Mouse (Mus musculus) liver, embryonic 16.5 days (tissue): ENCODE results near the gene Stoml2. TPM values are rescaled to one million over a fixed set of nuclear protein-coding genes. Genes with fewer than 3 reads are reported as not detected.
A peak's percentile ranks its signal among the peaks of the same experiment; 100 is the strongest.

Source experiments
- ATAC-seq: fragments of 200-750 bp; cut with Nextera tagmentation; 2 replicates; pipeline ENCODE4 v1.8.0; 2017; ENCODE audit warnings: low read depth, mild to moderate bottlenecking, moderate number of reproducible peaks, moderate library complexity
- H3K27ac ChIP-seq: fragments of 300-500 bp; sonication (generic); 2 replicates; pipeline ENCODE4 v1.5.1; 2014; ENCODE audit warnings: mild to moderate bottlenecking, low read length
- H3K27me3 ChIP-seq: fragments of 300-500 bp; sonication (generic); 2 replicates; pipeline ENCODE4 v1.6.1; 2014; ENCODE audit warnings: low read depth, low read length, mixed read lengths; ENCODE audit not compliant: control insufficient read depth, insufficient read depth
- H3K36me3 ChIP-seq: fragments of 300-500 bp; sonication (generic); 2 replicates; pipeline ENCODE4 v1.6.1; 2014; ENCODE audit warnings: mild to moderate bottlenecking; ENCODE audit not compliant: control insufficient read depth, insufficient read depth
- H3K4me1 ChIP-seq: fragments of 300-500 bp; sonication (generic); 2 replicates; pipeline ENCODE4 v1.6.1; 2014; ENCODE audit warnings: low read depth, low read length, mixed read lengths; ENCODE audit not compliant: control insufficient read depth
- H3K4me2 ChIP-seq: fragments of 300-500 bp; sonication (generic); 2 replicates; pipeline ENCODE4 v1.6.1; 2014; ENCODE audit warnings: low read depth, low read length, mixed read lengths
- H3K4me3 ChIP-seq: fragments of 300-500 bp; sonication (generic); 2 replicates; pipeline ENCODE4 v1.5.1; 2014; ENCODE audit warnings: low read depth, mild to moderate bottlenecking, low read length
- H3K9ac ChIP-seq: fragments of 300-500 bp; sonication (generic); 2 replicates; pipeline ENCODE4 v1.6.1; 2014; ENCODE audit warnings: low read depth, low read length
- H3K9me3 ChIP-seq: fragments of 300-500 bp; sonication (generic); replicated peaks from 2 replicates; pipeline ENCODE4 v1.6.1; 2016; ENCODE audit warnings: low read length; ENCODE audit not compliant: control insufficient read depth
- WGBS: fragments of 180-500 bp; shearing (Covaris S2); extraction: QIAGEN DNeasy Blood & Tissue Kit; methylation state at CpG from one replicate; pipeline ENCODE4 v1.1.7; 2014; ENCODE audit not compliant: insufficient replicate concordance; 5-methylcytosine and 5-hydroxymethylcytosine counted together
- polyA plus RNA-seq: library from polyadenylated mRNA; unstranded; fragments of >200 nt; fragmentation: Nextera tagmentation; extraction: Ambion mirVana; gene quantifications from 2 replicates; pipeline ENCODE4 v1.2.1, GENCODE M21; 2015

Gene Stoml2
- polyA plus RNA-seq = 176 and 193 TPM in 2 replicates

DNA sequence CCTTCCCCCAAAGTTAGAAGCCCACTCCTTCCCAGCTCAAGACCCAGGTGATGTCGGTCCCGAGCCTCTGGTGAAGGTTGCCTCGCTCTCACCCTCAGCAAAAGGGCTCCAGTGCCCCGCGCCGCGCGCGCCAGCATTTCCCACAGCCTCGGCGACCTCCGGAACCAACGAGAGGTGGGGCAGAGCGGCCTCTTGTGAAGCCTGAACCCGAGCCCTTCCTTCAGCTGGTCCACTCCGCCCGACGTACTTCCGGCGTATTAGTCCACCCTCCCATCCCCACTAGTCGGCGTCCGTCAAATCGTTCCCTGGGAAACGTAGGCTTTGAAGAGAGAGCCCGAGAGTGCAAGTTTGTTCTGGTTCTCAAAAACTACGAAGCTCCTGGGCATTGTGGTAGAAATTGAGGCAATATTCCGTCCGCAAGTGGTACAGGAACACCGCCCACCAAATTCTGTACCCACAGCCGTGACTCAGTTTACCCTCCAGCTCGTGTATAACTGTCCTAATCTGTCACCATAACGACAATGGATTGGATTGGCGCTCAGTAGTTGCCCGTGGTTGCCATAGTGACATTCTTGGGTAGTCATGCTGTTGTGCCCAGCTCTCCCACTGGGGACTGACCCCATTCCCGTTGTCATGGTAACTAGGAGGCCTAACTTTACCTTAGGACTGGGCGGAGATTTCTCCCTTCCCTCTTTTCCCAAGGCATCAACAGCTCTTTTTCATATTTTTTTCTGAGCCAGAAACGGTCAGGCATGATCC is at the start of gene Stoml2:
Stoml2 (minus strand) TSS at position 474 of the 759 bp plus-strand sequence.
- H3K36me3 ChIP-seq = peaks cover 54% of the 10 kb centered on the region

DNA sequence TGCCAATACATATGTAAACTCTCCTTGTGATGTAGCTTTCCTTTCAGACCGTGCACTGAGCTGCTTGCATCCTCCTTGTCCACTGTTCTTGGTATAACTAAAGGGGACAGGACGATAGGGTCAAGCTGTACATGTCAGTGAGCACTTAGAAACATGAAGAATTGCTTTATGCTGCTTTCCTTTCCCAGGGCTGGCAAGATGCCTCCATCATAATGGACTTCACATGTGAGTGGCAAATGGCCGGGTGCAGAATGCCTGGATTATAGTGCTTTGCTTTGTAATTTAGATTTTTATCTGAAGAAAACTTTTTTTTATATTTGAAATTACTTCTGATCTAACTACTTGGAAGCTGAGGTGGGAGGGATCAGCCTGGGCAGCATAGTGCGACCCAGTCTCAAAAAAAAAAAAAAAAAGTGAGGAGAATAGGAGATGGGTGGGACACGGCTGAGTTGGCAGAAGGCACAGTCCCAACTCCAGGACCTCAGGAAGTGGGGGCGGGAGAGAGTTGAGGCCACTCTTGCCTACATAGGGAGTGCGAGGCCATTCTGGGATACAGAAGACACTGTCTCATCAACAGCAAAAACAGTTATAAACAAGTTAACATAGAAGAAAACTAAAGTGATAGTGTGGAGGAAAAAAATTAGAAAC is 46.7 kb upstream of the Stoml2 start:
- H3K27ac ChIP-seq = no peak overlapping the region
- no peak for ATAC-seq
- no peak overlapping the region for H3K9ac ChIP-seq
- H3K4me1 ChIP-seq = no peaks in the 10 kb centered on the region
- 56% methylated on average over 7 of the region's 7 CpGs for WGBS
- H3K4me3 ChIP-seq = no peak overlapping the region
- H3K27me3 ChIP-seq = no peaks in the 10 kb centered on the region
- H3K36me3 ChIP-seq = no peaks in the 10 kb centered on the region
- no peak overlapping the region for H3K4me2 ChIP-seq
- H3K9me3 ChIP-seq = no peaks in the 10 kb centered on the region

More for the DNA sequence above, at the start of gene Stoml2:
- peak within 1 kb of the TSS; percentile 88 for H3K27ac ChIP-seq
- H3K9ac ChIP-seq = peak within 1 kb of the TSS; percentile 96
- H3K27me3 ChIP-seq = no peaks in the 10 kb centered on the region
- H3K4me3 ChIP-seq = peak within 1 kb of the TSS; percentile 85
- peaks cover 28% of the 10 kb centered on the region for H3K4me1 ChIP-seq
- WGBS = 1% methylated on average over 38 of the region's 38 CpGs
- H3K4me2 ChIP-seq = peak within 1 kb of the TSS; percentile 93
- ATAC-seq = peak; percentile 97
- H3K9me3 ChIP-seq = no peaks in the 10 kb centered on the region

DNA sequence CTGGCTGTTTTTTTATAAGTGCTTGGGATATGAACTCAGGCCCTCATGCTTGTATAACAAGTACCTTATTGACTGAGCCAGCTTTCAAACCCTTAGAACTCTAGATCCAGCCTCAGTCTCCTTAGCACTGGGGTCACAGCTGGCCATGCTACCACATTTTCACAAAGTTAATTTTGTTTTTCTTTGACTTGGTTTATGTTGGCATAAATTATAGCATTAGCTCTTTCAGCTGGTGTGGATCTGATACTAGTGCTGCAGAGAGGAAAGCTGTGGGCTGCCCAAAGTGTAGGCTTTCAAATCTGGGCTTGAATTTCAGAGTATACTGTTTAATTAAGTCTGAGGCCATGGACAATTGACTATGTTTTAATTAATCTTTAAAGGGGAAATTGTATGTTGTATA is 43.4 kb upstream of the Stoml2 start:
- H3K4me1 ChIP-seq = no peaks in the 10 kb centered on the region
- H3K27ac ChIP-seq = no peak overlapping the region
- no peaks in the 10 kb centered on the region for H3K9me3 ChIP-seq
- no peak for ATAC-seq
- H3K36me3 ChIP-seq = no peaks in the 10 kb centered on the region
- no peaks in the 10 kb centered on the region for H3K27me3 ChIP-seq
- no peak overlapping the region for H3K4me3 ChIP-seq
- no peak overlapping the region for H3K9ac ChIP-seq
- H3K4me2 ChIP-seq = no peak overlapping the region

DNA sequence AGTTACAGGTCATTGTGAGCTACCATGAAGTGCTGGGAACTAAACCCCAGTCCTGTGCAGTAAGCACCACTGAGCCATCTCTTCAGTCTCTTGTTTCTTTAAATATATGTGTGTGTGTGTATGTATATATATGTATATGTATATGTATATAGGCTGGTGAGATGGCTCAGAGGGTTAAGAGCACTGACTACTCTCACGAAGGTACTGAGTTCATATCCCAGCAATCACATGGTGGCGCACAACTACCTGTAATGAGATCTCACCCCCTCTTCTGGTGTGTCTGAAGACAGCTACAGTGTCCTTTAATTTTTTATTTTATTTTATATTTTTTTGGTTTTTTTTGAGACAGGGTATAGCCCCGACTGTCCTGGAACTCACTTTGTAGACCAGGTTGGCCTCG is 34.0 kb upstream of the Stoml2 start:
- no peaks in the 10 kb centered on the region for H3K36me3 ChIP-seq
- H3K4me3 ChIP-seq = no peak overlapping the region
- no peak overlapping the region for H3K4me2 ChIP-seq
- no peak for ATAC-seq
- H3K9ac ChIP-seq = no peak overlapping the region
- no peaks in the 10 kb centered on the region for H3K4me1 ChIP-seq
- peaks cover 6% of the 10 kb centered on the region for H3K27me3 ChIP-seq
- H3K27ac ChIP-seq = no peak overlapping the region
- 74% methylated on average over 4 of the region's 4 CpGs for WGBS
- H3K9me3 ChIP-seq = no peaks in the 10 kb centered on the region

DNA sequence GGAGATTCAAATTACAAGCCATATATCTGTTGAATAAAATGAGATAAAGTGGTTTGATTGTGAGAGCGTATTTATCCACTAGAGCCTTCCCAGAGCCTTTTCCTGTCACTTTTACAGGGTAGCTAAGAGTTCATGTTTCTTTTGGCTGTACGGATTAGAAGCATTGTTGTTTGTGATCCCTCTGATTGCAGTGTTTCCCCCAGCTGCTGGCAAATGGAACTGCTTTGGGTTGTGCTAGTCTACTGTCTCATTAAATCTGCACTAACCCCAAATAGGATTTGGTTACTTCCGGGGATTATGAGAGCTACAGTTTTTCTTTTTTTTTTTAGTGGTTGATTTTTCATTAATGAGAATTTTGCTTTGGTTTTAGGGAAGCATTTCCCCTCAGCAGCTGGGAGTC is 28.8 kb upstream of the Stoml2 start:
- no peak overlapping the region for H3K4me2 ChIP-seq
- no peak overlapping the region for H3K27ac ChIP-seq
- no peak for ATAC-seq
- H3K4me3 ChIP-seq = no peak overlapping the region
- WGBS = 44% methylated on average over 3 of the region's 3 CpGs
- H3K27me3 ChIP-seq = peaks cover 35% of the 10 kb centered on the region
- H3K9me3 ChIP-seq = no peaks in the 10 kb centered on the region
- H3K9ac ChIP-seq = no peak overlapping the region
- no peaks in the 10 kb centered on the region for H3K36me3 ChIP-seq
- peaks cover 14% of the 10 kb centered on the region for H3K4me1 ChIP-seq

DNA sequence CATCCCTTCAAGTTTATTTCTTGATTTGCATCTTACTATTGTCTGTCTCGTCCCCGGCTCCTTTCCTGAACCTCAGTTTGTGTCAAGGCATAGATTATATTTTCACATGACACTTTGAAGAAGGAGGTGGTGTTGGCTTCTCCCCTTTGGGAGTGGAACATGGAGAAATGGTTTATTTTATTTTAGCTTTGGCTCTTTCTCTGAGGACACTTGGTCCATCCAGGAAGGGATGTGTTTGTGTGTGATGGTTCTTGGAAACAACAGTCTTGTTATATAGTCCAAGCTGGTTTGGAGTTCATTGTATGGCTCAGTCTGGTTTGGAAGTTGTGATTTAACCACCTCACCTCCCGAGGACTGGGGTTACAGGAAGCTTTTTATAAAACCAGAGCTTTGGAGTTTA is 28.2 kb upstream of the Stoml2 start:
- WGBS = 22% methylated on average over 3 of the region's 3 CpGs
- H3K4me2 ChIP-seq = peak overlapping the region; percentile 99
- no peaks in the 10 kb centered on the region for H3K9me3 ChIP-seq
- peak overlapping the region; percentile 69 for H3K4me3 ChIP-seq
- ATAC-seq = no peak
- no peak overlapping the region for H3K27ac ChIP-seq
- no peaks in the 10 kb centered on the region for H3K36me3 ChIP-seq
- H3K9ac ChIP-seq = no peak overlapping the region
- H3K27me3 ChIP-seq = peaks cover 35% of the 10 kb centered on the region
- peaks cover 14% of the 10 kb centered on the region for H3K4me1 ChIP-seq

DNA sequence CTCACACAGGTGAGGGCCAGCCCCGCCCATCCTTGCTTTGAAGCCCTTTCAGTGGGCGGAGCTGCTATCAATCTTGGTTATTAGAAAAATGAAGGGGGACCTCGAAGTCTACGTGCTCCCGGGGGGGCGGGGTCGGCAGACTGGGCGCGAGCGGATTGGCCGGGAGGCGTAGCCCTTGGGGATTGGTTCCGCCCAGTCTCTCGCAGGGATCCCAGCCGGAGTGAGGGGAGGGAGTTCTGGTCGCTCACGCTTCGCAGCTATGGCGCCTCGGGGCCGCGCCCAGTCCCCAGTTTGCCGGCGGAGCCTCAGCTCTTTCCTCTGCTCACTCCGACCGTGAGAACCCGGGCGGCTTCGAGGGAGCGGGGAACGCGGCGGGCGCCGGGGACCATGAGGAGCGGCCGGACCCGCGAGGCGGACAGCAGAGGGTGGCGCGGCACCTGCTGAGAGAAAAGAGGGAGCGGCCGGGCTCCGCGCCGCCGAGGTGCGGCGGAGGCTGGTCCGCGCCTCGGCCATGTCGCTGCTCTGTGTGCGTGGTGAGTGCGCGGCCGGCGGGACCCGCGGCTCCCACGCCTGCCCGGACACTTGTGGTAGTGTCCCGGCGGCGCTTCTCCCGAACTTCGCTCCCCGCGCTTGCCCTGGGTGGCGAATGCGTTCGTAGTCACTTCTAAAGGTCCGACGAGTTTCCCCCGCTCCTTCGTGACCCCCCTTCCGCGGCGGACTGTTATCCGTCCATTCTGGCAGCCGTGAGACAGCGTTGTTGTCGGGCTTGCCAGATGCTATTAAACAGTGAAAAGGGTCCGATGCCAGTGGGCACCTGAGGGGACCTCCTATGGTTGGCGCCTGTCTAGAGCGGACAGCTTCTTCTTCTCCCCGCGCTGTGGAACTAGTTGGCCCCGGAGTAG is 27.5 kb upstream of the Stoml2 start, which contains the start of gene Unc13b:
Unc13b (plus strand) TSS at position 201 of the 902 bp plus-strand sequence.
- Histone ChIP-seq H3K27me3 (peaks cover 35% of the 10 kb centered on the region), H3K36me3 (no peaks in the 10 kb centered on the region), H3K4me1 (peaks cover 14% of the 10 kb centered on the region), H3K9ac (peak within 1 kb of the TSS; percentile 54), H3K4me3 (peak within 1 kb of the TSS; percentile 69), H3K27ac (no peak within 1 kb of the TSS), H3K4me2 (peak within 1 kb of the TSS; percentile 99), H3K9me3 (no peaks in the 10 kb centered on the region)
- peak; percentile 94 for ATAC-seq
- WGBS = under 1% methylated on average over 89 of the region's 90 CpGs

DNA sequence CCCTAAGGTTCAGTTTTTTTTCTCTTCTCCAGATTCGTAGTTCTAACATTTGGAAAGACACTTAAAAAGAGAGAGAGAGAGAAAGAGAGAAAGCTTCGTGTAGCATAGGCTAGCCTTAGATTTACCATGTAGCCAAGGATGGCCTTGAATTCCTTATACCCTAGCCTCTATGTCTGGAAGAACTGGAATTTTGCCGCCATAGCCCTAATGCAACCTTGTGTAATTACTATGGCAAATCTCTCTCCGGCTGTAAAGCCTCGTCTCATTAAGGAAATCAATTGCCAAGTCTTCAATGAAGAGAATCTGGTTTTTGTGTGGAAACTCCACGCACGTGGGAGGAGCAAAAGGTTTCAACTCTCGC is 26.9 kb upstream of the Stoml2 start:
- H3K4me3 ChIP-seq = peak overlapping the region; percentile 69
- no peak overlapping the region for H3K9ac ChIP-seq
- no peaks in the 10 kb centered on the region for H3K9me3 ChIP-seq
- H3K4me2 ChIP-seq = peak overlapping the region; percentile 99
- 21% methylated on average over 8 of the region's 8 CpGs for WGBS
- no peak overlapping the region for H3K27ac ChIP-seq
- H3K36me3 ChIP-seq = no peaks in the 10 kb centered on the region
- H3K4me1 ChIP-seq = peaks cover 14% of the 10 kb centered on the region
- peaks cover 35% of the 10 kb centered on the region for H3K27me3 ChIP-seq
- no peak for ATAC-seq
